Mouse (Mus musculus) hindbrain, postnatal 0 days (tissue): ENCODE measurements around the gene Cep78. TPM values are rescaled to one million over a fixed set of nuclear protein-coding genes. Genes with fewer than 3 reads are reported as not detected.

Source experiments
- ATAC-seq: fragments of 200-750 bp; cut with Nextera tagmentation; 2 replicates; pipeline ENCODE4 v1.8.0; 2017; ENCODE audit warnings: mild to moderate bottlenecking, moderate TSS enrichment, moderate library complexity
- DNase-seq: peaks from one replicate; pipeline ENCODE4 v3.0.0-alpha.2; 2015; ENCODE audit warnings: low spot score
- H3K27ac ChIP-seq: fragments of 300-500 bp; sonication (generic); 2 replicates; pipeline ENCODE4 v1.5.1; 2014; ENCODE audit warnings: mild to moderate bottlenecking
- H3K27me3 ChIP-seq: fragments of 300-500 bp; sonication (generic); 2 replicates; pipeline ENCODE4 v1.6.1; 2014; ENCODE audit warnings: low read length, mixed read lengths; ENCODE audit not compliant: insufficient read depth
- H3K36me3 ChIP-seq: fragments of 300-500 bp; sonication (generic); 2 replicates; pipeline ENCODE4 v1.6.1; 2014; ENCODE audit warnings: low read length, mixed read lengths; ENCODE audit not compliant: insufficient read depth
- H3K4me1 ChIP-seq: fragments of 300-500 bp; sonication (generic); 2 replicates; pipeline ENCODE4 v1.6.1; 2014; ENCODE audit warnings: antibody characterized with exemption, low read length, mixed read lengths; ENCODE audit not compliant: insufficient read depth
- H3K4me2 ChIP-seq: fragments of 300-500 bp; sonication (generic); 2 replicates; pipeline ENCODE4 v1.6.1; 2014; ENCODE audit warnings: low read depth, mild to moderate bottlenecking, low read length, moderate library complexity, mixed read lengths
- H3K4me3 ChIP-seq: fragments of 300-500 bp; sonication (generic); 2 replicates; pipeline ENCODE4 v1.5.1; 2014; ENCODE audit warnings: low read length
- H3K9ac ChIP-seq: fragments of 300-500 bp; sonication (generic); replicated peaks from 2 replicates; pipeline ENCODE4 v1.6.1; 2014; ENCODE audit warnings: mild to moderate bottlenecking, low read length, moderate library complexity, mixed read lengths
- H3K9me3 ChIP-seq: fragments of 300-500 bp; sonication (generic); 2 replicates; pipeline ENCODE4 v1.6.1; 2016; ENCODE audit warnings: low read length, mixed read lengths
- CTCF ChIP-seq: IDR thresholded peaks from 2 replicates; pipeline ENCODE4 v1.5.1; 2016; ENCODE audit warnings: antibody characterized with exemption, control low read depth, low read depth
- WGBS: fragments of 180-500 bp; shearing (Covaris S2); extraction: QIAGEN DNeasy Blood & Tissue Kit; methylation state at CpG from one replicate; pipeline ENCODE4 v1.1.7; 2014; 5-methylcytosine and 5-hydroxymethylcytosine counted together
- polyA plus RNA-seq: library from polyadenylated mRNA; unstranded; fragments of >200 nt; fragmentation: Nextera tagmentation; extraction: Ambion mirVana; gene quantifications from 2 replicates; pipeline ENCODE4 v1.2.1, GENCODE M21; 2015
- total RNA-seq: library from RNA; depleted of rRNA; stranded (reverse); fragments of >200 nt; gene quantifications from 2 replicates; pipeline ENCODE4 v1.2.3, GENCODE M21; 2014

Gene Cep78
- total and polyA plus RNA-seq, 2 experiments from 2014 or later = 20.9 to 28.0 TPM

- DNase-seq (peak; percentile 95), ATAC-seq (peak; percentile 99)
- Histone ChIP-seq H3K4me2 (peak overlapping the region; percentile 95), H3K27ac (peak overlapping the region; percentile 76), H3K9me3 (no peaks in the 10 kb centered on the region), H3K4me1 (peaks cover 4% of the 10 kb centered on the region), H3K27me3 (no peaks in the 10 kb centered on the region), H3K4me3 (peak overlapping the region; percentile 68), H3K9ac (peak overlapping the region; percentile 50), H3K36me3 (no peaks in the 10 kb centered on the region)
- TF ChIP-seq CTCF = 0 out of 2 replicates have a peak, but pooled peaks have one; percentile 0
- 1% methylated on average over 43 of the region's 43 CpGs for WGBS
Observed at GRCm38 (mm10) chr19:15924866-15925718, 59.7 kb downstream of the Cep78 start.

- DNase-seq (peak; percentile 79), ATAC-seq (peak; percentile 72)
- 0% methylated on average over 42 of the region's 46 CpGs for WGBS
- H3K36me3 ChIP-seq = no peaks in the 10 kb centered on the region
- peak; percentile 8; the same call in 1 of the 2 replicates for TF ChIP-seq CTCF
- peak overlapping the region; percentile 95 for H3K4me2 ChIP-seq
- no peaks in the 10 kb centered on the region for H3K27me3 ChIP-seq
- H3K9ac ChIP-seq = peak overlapping the region; percentile 50
- no peaks in the 10 kb centered on the region for H3K9me3 ChIP-seq
- peak overlapping the region; percentile 68 for H3K4me3 ChIP-seq
- peak overlapping the region; percentile 76 for H3K27ac ChIP-seq
- H3K4me1 ChIP-seq = peaks cover 4% of the 10 kb centered on the region
Observed at GRCm38 (mm10) chr19:15924181-15924865, 60.5 kb downstream of the Cep78 start.

GRCm38 (mm10) chr19:15923426-15923825 lies 61.4 kb downstream of the Cep78 start:
- WGBS = 31% methylated on average over 9 of the region's 9 CpGs
- peak; percentile 21 for DNase-seq
- Histone ChIP-seq H3K27me3 (no peaks in the 10 kb centered on the region), H3K4me2 (peak overlapping the region; percentile 95), H3K9me3 (no peaks in the 10 kb centered on the region), H3K27ac (peak overlapping the region; percentile 76; the same call in 1 of the 2 replicates), H3K4me1 (peaks cover 4% of the 10 kb centered on the region), H3K36me3 (0 out of 2 replicates have a peak, but pooled peaks cover under 1% of the 10 kb centered on the region), H3K9ac (peak overlapping the region; percentile 50; the same call in 1 of the 2 replicates), H3K4me3 (peak overlapping the region; percentile 68)
- 0 out of 2 replicates have a peak, but pooled peaks have one; percentile 1 for TF ChIP-seq CTCF
- ATAC-seq = no peak

GRCm38 (mm10) chr19:15919336-15919735 lies 65.5 kb downstream of the Cep78 start:
- no peak for ATAC-seq

GRCm38 (mm10) chr19:15918111-15918510 lies 66.7 kb downstream of the Cep78 start:
- Histone ChIP-seq H3K27me3 (no peaks in the 10 kb centered on the region), H3K9me3 (no peaks in the 10 kb centered on the region), H3K36me3 (peaks cover 9% of the 10 kb centered on the region; the same call in 1 of the 2 replicates), H3K4me2 (no peak overlapping the region), H3K4me1 (no peaks in the 10 kb centered on the region; the same call in 1 of the 2 replicates), H3K4me3 (no peak overlapping the region), H3K9ac (no peak overlapping the region), H3K27ac (no peak overlapping the region)
- DNase-seq (no peak), ATAC-seq (no peak)
- no peak for TF ChIP-seq CTCF
- WGBS = 92% methylated on average over 7 of the region's 7 CpGs

More at GRCm38 (mm10) chr19:15919336-15919735, 65.5 kb downstream of the Cep78 start:
- WGBS = 96% methylated on average over 7 of the region's 7 CpGs
- H3K9me3 ChIP-seq = no peaks in the 10 kb centered on the region
- peaks cover 9% of the 10 kb centered on the region; the same call in 1 of the 2 replicates for H3K36me3 ChIP-seq
- no peak overlapping the region for H3K4me2 ChIP-seq
- H3K27me3 ChIP-seq = no peaks in the 10 kb centered on the region
- no peak for DNase-seq
- no peak overlapping the region for H3K9ac ChIP-seq
- no peak for TF ChIP-seq CTCF
- H3K4me1 ChIP-seq = peaks cover 4% of the 10 kb centered on the region; the same call in 1 of the 2 replicates
- no peak overlapping the region for H3K27ac ChIP-seq
- H3K4me3 ChIP-seq = no peak overlapping the region

- no peak overlapping the region for H3K4me3 ChIP-seq
- DNase-seq = no peak
- H3K9ac ChIP-seq = no peak overlapping the region
- H3K36me3 ChIP-seq = peaks cover 20% of the 10 kb centered on the region
- WGBS = 93% methylated on average over 9 of the region's 9 CpGs
- no peak for ATAC-seq
- no peaks in the 10 kb centered on the region for H3K4me1 ChIP-seq
- H3K27ac ChIP-seq = no peak overlapping the region
- no peaks in the 10 kb centered on the region for H3K9me3 ChIP-seq
- no peaks in the 10 kb centered on the region for H3K27me3 ChIP-seq
- no peak for TF ChIP-seq CTCF
- H3K4me2 ChIP-seq = no peak overlapping the region
Observed at GRCm38 (mm10) chr19:15913249-15913997, 71.4 kb downstream of the Cep78 start.
